Mouse (Mus musculus) midbrain, embryonic 15.5 days (tissue): ENCODE data around the gene Hoxa9. TPM values are rescaled to one million over a fixed set of nuclear protein-coding genes. Genes with fewer than 3 reads are reported as not detected.

Experiments used
- ATAC-seq: fragments of 200-750 bp; cut with Nextera tagmentation; replicated peaks from 2 replicates; pipeline ENCODE4 v1.8.0; 2017; ENCODE audit warnings: moderate TSS enrichment
- H3K27ac ChIP-seq: fragments of 300-500 bp; sonication (generic); 2 replicates; pipeline ENCODE4 v1.5.1; 2015; ENCODE audit warnings: mild to moderate bottlenecking, inconsistent platforms
- H3K27me3 ChIP-seq: fragments of 300-500 bp; sonication (generic); replicated peaks from 2 replicates; pipeline ENCODE4 v1.6.1; 2015; ENCODE audit warnings: inconsistent platforms
- H3K36me3 ChIP-seq: fragments of 300-500 bp; sonication (generic); replicated peaks from 2 replicates; pipeline ENCODE4 v1.6.1; 2015; ENCODE audit warnings: inconsistent platforms
- H3K4me1 ChIP-seq: fragments of 300-500 bp; sonication (generic); 2 replicates; pipeline ENCODE4 v1.6.1; 2015; ENCODE audit warnings: inconsistent platforms
- H3K4me2 ChIP-seq: fragments of 300-500 bp; sonication (generic); 2 replicates; pipeline ENCODE4 v1.6.1; 2015; ENCODE audit warnings: inconsistent platforms, mild to moderate bottlenecking, moderate library complexity
- H3K4me3 ChIP-seq: fragments of 300-500 bp; sonication (generic); 2 replicates; pipeline ENCODE4 v1.5.1; 2015; ENCODE audit warnings: mild to moderate bottlenecking, inconsistent platforms
- H3K9ac ChIP-seq: fragments of 300-500 bp; sonication (generic); 2 replicates; pipeline ENCODE4 v1.6.1; 2015; ENCODE audit warnings: mild to moderate bottlenecking, inconsistent platforms
- H3K9me3 ChIP-seq: fragments of 300-500 bp; sonication (generic); 2 replicates; pipeline ENCODE4 v1.6.1; 2016; ENCODE audit warnings: inconsistent platforms
- WGBS: fragments of 180-500 bp; shearing (Covaris S2); methylation state at CpG from one replicate; pipeline ENCODE4 v1.1.7; 2015; ENCODE audit warnings: mixed read lengths; 5-methylcytosine and 5-hydroxymethylcytosine counted together
- polyA plus RNA-seq: library from polyadenylated mRNA; unstranded; fragments of >200 nt; fragmentation: Nextera tagmentation; extraction: Ambion mirVana; gene quantifications from 2 replicates; pipeline ENCODE4 v1.2.1, GENCODE M21; 2015

The Hoxa9 gene
- polyA plus RNA-seq, 1 experiment from 2014 or later = not detected

DNA sequence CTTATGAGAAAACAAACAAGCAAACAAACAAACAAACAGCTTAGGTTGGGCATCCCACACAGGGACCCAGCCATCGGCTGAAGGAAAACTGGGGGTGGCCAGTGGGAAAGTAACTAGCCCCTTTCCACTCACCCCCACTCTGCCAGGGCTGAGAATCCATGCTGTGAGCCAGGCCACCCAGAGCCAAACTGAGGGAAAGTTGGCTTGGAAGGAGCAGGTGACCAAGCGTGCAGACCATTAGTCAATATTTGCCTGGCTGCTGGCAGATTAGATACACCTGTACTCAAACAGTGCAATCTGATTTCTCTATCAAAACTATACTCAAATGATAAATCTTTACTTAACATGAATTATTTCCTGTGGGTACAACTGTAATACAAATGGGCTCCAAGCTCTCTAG lies 48.9 kb downstream of the Hoxa9 start:
- H3K4me2 ChIP-seq = no peak overlapping the region
- H3K27ac ChIP-seq = no peak overlapping the region
- no peaks in the 10 kb centered on the region for H3K9me3 ChIP-seq
- no peak for ATAC-seq
- peaks cover 100% of the 10 kb centered on the region for H3K27me3 ChIP-seq
- no peak overlapping the region for H3K4me3 ChIP-seq
- no peak overlapping the region for H3K9ac ChIP-seq
- H3K4me1 ChIP-seq = no peaks in the 10 kb centered on the region
- 21% methylated on average over 2 of the region's 2 CpGs for WGBS
- H3K36me3 ChIP-seq = no peaks in the 10 kb centered on the region

GRCm38 (mm10) chr6:52180726-52181125 lies 50.2 kb downstream of the Hoxa9 start:
- 11% methylated on average over 3 of the region's 3 CpGs for WGBS
- Histone ChIP-seq H3K4me1 (no peaks in the 10 kb centered on the region), H3K9me3 (no peaks in the 10 kb centered on the region), H3K4me3 (no peak overlapping the region), H3K4me2 (no peak overlapping the region), H3K27ac (no peak overlapping the region), H3K36me3 (no peaks in the 10 kb centered on the region), H3K9ac (no peak overlapping the region), H3K27me3 (peaks cover 97% of the 10 kb centered on the region)
- no peak for ATAC-seq

DNA sequence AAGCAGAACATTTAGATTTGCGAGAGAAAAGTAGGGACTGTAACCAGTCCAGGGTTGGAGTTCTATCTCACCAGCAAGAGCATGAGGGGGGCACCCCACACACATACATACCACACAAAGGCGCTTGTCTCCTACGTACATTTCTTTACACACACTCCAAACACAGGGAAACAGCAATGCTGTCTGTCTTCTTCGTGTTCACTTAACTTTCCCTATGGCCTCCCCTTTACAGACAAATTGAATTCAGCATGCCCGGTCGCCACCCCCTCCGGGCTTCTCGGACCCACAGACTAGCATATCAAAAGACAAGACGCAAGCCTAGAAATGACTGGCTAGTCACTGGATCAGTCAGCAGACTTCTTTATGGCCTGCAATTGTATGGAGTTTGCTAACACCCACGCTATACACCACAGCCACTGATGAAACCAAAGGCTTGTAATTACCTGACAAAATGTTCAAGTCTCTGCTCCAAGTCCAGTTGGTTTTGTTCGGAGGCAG lies 50.6 kb downstream of the Hoxa9 start:
- no peak for ATAC-seq
- Histone ChIP-seq H3K27ac (no peak overlapping the region), H3K4me1 (no peaks in the 10 kb centered on the region), H3K9me3 (no peaks in the 10 kb centered on the region), H3K36me3 (no peaks in the 10 kb centered on the region), H3K27me3 (peaks cover 95% of the 10 kb centered on the region), H3K4me2 (no peak overlapping the region), H3K9ac (no peak overlapping the region), H3K4me3 (no peak overlapping the region)
- 3% methylated on average over 11 of the region's 11 CpGs for WGBS

DNA sequence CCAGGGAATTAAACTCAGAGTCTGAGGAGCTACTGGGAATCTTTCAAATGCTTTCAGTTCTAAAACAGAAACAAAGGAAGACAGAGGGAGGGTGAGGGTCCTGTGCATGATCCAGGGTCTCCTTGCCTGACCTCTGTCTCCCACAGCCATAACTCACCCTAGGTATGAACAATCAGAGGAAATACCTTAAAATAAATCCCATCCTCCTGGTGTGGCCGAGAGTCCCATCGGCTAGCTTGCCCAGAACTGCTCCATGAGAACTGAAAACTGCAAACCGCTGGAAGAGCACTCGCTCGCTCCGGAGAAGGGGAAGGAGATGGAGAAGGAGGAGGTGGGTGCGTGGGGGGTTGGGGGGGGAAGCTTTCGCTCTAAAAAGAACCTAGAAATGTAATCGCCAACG lies 51.2 kb downstream of the Hoxa9 start:
- 1% methylated on average over 10 of the region's 10 CpGs for WGBS
- Histone ChIP-seq H3K9ac (no peak overlapping the region), H3K4me3 (no peak overlapping the region), H3K4me2 (no peak overlapping the region), H3K27ac (no peak overlapping the region), H3K9me3 (no peaks in the 10 kb centered on the region), H3K27me3 (peaks cover 95% of the 10 kb centered on the region), H3K4me1 (no peaks in the 10 kb centered on the region), H3K36me3 (no peaks in the 10 kb centered on the region)
- no peak for ATAC-seq

- 2% methylated on average over 4 of the region's 4 CpGs for WGBS
- no peaks in the 10 kb centered on the region for H3K36me3 ChIP-seq
Measured at GRCm38 (mm10) chr6:52178918-52179665, 51.8 kb downstream of the Hoxa9 start.

DNA sequence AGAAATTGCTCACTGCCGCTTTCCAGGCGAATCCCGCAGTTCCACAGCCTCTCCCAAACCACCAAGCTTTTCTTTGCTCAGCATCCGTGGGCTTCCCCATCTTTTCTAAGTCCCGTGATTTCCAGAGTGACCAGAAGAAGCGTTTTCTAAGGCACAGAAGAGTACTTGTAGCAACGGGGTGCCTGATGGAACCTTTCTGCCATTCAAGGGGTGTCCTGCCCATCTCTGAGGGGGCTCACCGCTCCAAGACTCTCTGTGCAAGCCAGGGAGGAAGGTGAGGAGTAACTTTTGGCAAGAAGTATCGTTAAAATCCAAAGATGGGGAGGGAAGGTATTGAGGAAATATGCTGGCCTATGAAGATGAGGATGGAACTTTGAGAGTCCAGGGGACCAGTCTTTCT lies 53.1 kb downstream of the Hoxa9 start:
- Histone ChIP-seq H3K27me3 (peaks cover 92% of the 10 kb centered on the region), H3K36me3 (no peaks in the 10 kb centered on the region), H3K4me1 (peaks cover under 1% of the 10 kb centered on the region; the same call in 1 of the 2 replicates), H3K9ac (no peak overlapping the region), H3K9me3 (no peaks in the 10 kb centered on the region), H3K4me2 (no peak overlapping the region), H3K27ac (no peak overlapping the region), H3K4me3 (no peak overlapping the region)
- no peak for ATAC-seq
- WGBS = 2% methylated on average over 9 of the region's 9 CpGs

More at GRCm38 (mm10) chr6:52178918-52179665, 51.8 kb downstream of the Hoxa9 start:
- Histone ChIP-seq H3K4me2 (no peak overlapping the region), H3K4me3 (no peak overlapping the region), H3K27me3 (peaks cover 93% of the 10 kb centered on the region), H3K27ac (no peak overlapping the region), H3K9me3 (no peaks in the 10 kb centered on the region), H3K9ac (no peak overlapping the region), H3K4me1 (no peaks in the 10 kb centered on the region)
- no peak for ATAC-seq

DNA sequence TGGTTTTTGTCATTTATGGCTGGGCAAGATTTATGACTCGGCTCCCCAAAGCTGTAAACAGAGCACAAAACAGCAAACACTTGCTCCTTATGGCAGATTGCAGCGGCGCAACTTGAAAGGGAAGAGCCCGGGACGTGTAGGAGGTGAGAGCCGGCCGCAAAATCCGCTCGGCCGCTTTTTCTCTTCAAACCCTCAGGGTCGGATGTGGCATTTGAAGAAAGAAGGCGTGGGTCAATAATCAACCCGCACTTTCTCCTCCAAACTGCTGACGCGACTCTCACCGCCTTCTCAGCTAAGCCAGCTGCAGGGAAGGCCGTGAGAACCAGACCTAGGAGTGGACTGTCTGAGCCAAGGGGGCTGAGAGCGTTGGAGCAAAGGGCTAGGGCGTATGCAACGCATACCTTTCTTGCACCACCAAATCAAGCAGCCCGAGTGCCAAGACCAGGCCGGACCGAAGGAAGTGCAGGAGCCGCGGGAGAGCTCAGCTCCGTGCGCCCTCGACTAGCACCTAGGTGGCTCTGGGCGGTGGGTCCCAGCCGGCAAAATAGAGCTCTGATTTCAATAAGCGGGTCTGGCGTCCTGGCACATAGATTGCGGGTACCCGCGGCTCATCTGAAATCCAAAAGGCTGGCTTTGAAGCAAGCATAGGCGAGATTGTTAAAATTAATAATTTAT lies 53.7 kb downstream of the Hoxa9 start, which contains the start of gene 5730596B20Rik:
Gene 5730596B20Rik, plus strand, starts transcription at position 438 of the 675 bp plus-strand sequence.
- no peak within 1 kb of the TSS for H3K27ac ChIP-seq
- no peak for ATAC-seq
- H3K4me3 ChIP-seq = no peak within 1 kb of the TSS
- no peaks in the 10 kb centered on the region for H3K36me3 ChIP-seq
- no peak within 1 kb of the TSS for H3K9ac ChIP-seq
- WGBS = under 1% methylated on average over 36 of the region's 36 CpGs
- no peaks in the 10 kb centered on the region for H3K9me3 ChIP-seq
- peaks cover 6% of the 10 kb centered on the region for H3K4me1 ChIP-seq
- H3K27me3 ChIP-seq = peaks cover 92% of the 10 kb centered on the region
- H3K4me2 ChIP-seq = no peak within 1 kb of the TSS

DNA sequence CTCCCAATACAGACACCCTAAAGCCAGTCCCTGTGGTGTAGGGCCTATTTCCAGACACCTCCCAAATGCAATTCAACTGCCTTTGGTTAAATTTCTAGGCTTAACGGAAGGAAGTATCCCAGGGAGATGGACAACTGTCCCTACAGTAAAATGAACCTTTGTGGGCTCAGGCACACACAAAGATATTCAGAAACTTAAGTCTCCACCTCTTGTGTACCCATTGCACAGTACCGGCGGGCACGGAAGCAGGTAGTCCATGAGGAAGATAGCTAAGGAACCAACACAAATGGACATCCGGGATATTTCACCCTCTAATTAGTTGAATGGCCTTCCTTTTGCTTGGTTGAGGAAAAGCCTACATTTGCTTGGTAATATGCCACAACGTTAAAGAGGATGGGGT lies 54.5 kb downstream of the Hoxa9 start:
- Histone ChIP-seq H3K27me3 (peaks cover 92% of the 10 kb centered on the region), H3K36me3 (no peaks in the 10 kb centered on the region), H3K27ac (no peak overlapping the region), H3K4me3 (no peak overlapping the region), H3K9ac (no peak overlapping the region), H3K4me2 (no peak overlapping the region), H3K4me1 (peaks cover 6% of the 10 kb centered on the region), H3K9me3 (no peaks in the 10 kb centered on the region)
- 2% methylated on average over 6 of the region's 6 CpGs for WGBS
- no peak for ATAC-seq

DNA sequence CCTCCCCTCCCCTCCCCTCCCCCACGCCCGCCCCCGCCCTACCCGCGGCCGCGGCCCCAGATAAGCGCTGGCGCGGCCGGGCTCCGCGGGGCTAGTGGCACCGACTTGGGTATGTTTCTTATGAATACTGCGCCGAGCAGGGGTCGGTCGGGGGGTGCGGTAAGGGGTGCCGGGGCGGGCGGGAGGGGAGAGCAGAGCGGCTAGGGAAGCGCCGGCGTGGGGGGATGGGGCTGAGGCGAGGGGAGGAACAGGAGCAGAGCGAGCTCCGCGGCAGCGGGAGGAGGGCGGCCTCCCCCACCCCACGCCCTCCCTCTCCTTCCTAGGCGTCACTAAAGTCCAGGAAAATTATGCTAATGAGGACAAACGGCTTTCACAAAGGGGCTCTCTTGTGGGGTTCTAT lies 55.0 kb downstream of the Hoxa9 start:
- Histone ChIP-seq H3K27me3 (peaks cover 92% of the 10 kb centered on the region), H3K9ac (no peak overlapping the region), H3K4me2 (no peak overlapping the region), H3K4me3 (no peak overlapping the region), H3K4me1 (peaks cover 6% of the 10 kb centered on the region), H3K36me3 (no peaks in the 10 kb centered on the region), H3K27ac (no peak overlapping the region), H3K9me3 (no peaks in the 10 kb centered on the region)
- no peak for ATAC-seq
- 0% methylated on average over 10 of the region's 35 CpGs for WGBS

- Histone ChIP-seq H3K27me3 (peaks cover 92% of the 10 kb centered on the region), H3K9ac (no peak overlapping the region), H3K4me3 (no peak overlapping the region), H3K36me3 (no peaks in the 10 kb centered on the region), H3K4me2 (no peak overlapping the region), H3K27ac (no peak overlapping the region), H3K4me1 (peaks cover 6% of the 10 kb centered on the region), H3K9me3 (no peaks in the 10 kb centered on the region)
- under 1% methylated on average over 40 of the region's 41 CpGs for WGBS
- ATAC-seq = no peak
Measured at GRCm38 (mm10) chr6:52174968-52175751, 55.7 kb downstream of the Hoxa9 start.

- Histone ChIP-seq H3K4me3 (no peak overlapping the region), H3K27ac (no peak overlapping the region), H3K9me3 (no peaks in the 10 kb centered on the region), H3K4me1 (peaks cover 6% of the 10 kb centered on the region), H3K36me3 (no peaks in the 10 kb centered on the region), H3K9ac (no peak overlapping the region), H3K4me2 (no peak overlapping the region), H3K27me3 (peaks cover 87% of the 10 kb centered on the region)
- WGBS = 5% methylated on average over 4 of the region's 4 CpGs
- no peak for ATAC-seq
Measured at GRCm38 (mm10) chr6:52173648-52174047, 57.2 kb downstream of the Hoxa9 start.
